Mouse (Mus musculus) forebrain, embryonic 16.5 days (tissue): Measurements from ENCODE around the gene Mms19. TPM values are rescaled to one million over a fixed set of nuclear protein-coding genes. Genes with fewer than 3 reads are reported as not detected.

Source experiments
- ATAC-seq: fragments of 200-750 bp; cut with Nextera tagmentation; 2 replicates; pipeline ENCODE4 v1.8.0; 2017; ENCODE audit warnings: mild to moderate bottlenecking, moderate library complexity
- H3K27ac ChIP-seq: fragments of 300-500 bp; sonication (generic); 2 replicates; pipeline ENCODE4 v1.5.1; 2014; ENCODE audit warnings: low read length, control low read depth
- H3K27me3 ChIP-seq: fragments of 300-500 bp; sonication (generic); replicated peaks from 2 replicates; pipeline ENCODE4 v1.6.1; 2014; ENCODE audit warnings: low read length; ENCODE audit not compliant: control insufficient read depth, insufficient read depth
- H3K36me3 ChIP-seq: fragments of 300-500 bp; sonication (generic); 2 replicates; pipeline ENCODE4 v1.6.1; 2014; ENCODE audit not compliant: control insufficient read depth, insufficient read depth
- H3K4me1 ChIP-seq: fragments of 300-500 bp; sonication (generic); replicated peaks from 2 replicates; pipeline ENCODE4 v1.6.1; 2014; ENCODE audit warnings: low read length; ENCODE audit not compliant: control insufficient read depth, insufficient read depth
- H3K4me2 ChIP-seq: fragments of 300-500 bp; sonication (generic); 2 replicates; pipeline ENCODE4 v1.6.1; 2014; ENCODE audit warnings: mild to moderate bottlenecking, low read length, control low read depth
- H3K4me3 ChIP-seq: fragments of 300-500 bp; sonication (generic); replicated peaks from 2 replicates; pipeline ENCODE4 v1.5.1; 2014; ENCODE audit warnings: mild to moderate bottlenecking, low read length, control low read depth
- H3K9ac ChIP-seq: fragments of 300-500 bp; sonication (generic); replicated peaks from 2 replicates; pipeline ENCODE4 v1.6.1; 2014; ENCODE audit warnings: low read depth, low read length, control low read depth
- H3K9me3 ChIP-seq: fragments of 300-500 bp; sonication (generic); 2 replicates; pipeline ENCODE4 v1.6.1; 2016; ENCODE audit warnings: low read length; ENCODE audit not compliant: control insufficient read depth
- WGBS: fragments of 180-500 bp; shearing (Covaris S2); extraction: QIAGEN DNeasy Blood & Tissue Kit; methylation state at CpG from one replicate; pipeline ENCODE4 v1.1.7; 2014; 5-methylcytosine and 5-hydroxymethylcytosine counted together
- polyA plus RNA-seq: library from polyadenylated mRNA; unstranded; fragments of >200 nt; fragmentation: Nextera tagmentation; extraction: Ambion mirVana; gene quantifications from 2 replicates; pipeline ENCODE4 v1.2.1, GENCODE M21; 2015

Gene Mms19
- polyA plus RNA-seq, 1 experiment from 2014 or later, result 39.4 TPM

GRCm38 (mm10) chr19:42001253-42001980 lies 20.5 kb upstream of the Mms19 start:
- no peak for ATAC-seq
- Histone ChIP-seq H3K27ac (no peak overlapping the region), H3K9ac (no peak overlapping the region), H3K36me3 (no peaks in the 10 kb centered on the region), H3K27me3 (no peaks in the 10 kb centered on the region), H3K4me2 (no peak overlapping the region), H3K4me1 (no peaks in the 10 kb centered on the region), H3K4me3 (no peak overlapping the region), H3K9me3 (no peaks in the 10 kb centered on the region)
- 90% methylated on average over 12 of the region's 12 CpGs for WGBS

DNA sequence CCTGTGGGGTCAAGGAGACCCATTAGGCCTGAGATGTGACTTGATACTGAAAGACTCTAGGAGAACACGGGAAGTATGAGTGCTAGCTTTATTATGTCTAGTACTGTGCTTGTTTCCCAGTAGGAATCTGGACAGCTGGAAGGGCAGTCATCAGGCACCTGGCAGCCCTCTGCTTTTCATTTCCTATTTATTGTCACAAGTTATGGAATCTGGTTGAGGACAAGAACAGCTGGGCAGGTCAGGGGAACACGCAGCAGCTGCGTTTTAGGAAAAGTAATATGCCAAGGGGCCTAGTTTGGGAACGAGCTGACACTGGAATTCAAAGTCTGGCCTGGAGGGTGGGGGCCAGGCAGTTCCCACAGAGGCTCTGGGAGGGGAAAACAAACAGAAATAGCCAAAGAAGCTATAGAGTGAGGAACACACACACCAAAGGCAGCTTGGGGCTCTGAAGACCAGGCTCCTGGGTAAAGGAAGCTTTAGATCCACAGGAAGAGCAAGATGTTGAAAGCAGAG lies 19.5 kb upstream of the Mms19 start:
- 76% methylated on average over 4 of the region's 4 CpGs for WGBS
- no peak for ATAC-seq

DNA sequence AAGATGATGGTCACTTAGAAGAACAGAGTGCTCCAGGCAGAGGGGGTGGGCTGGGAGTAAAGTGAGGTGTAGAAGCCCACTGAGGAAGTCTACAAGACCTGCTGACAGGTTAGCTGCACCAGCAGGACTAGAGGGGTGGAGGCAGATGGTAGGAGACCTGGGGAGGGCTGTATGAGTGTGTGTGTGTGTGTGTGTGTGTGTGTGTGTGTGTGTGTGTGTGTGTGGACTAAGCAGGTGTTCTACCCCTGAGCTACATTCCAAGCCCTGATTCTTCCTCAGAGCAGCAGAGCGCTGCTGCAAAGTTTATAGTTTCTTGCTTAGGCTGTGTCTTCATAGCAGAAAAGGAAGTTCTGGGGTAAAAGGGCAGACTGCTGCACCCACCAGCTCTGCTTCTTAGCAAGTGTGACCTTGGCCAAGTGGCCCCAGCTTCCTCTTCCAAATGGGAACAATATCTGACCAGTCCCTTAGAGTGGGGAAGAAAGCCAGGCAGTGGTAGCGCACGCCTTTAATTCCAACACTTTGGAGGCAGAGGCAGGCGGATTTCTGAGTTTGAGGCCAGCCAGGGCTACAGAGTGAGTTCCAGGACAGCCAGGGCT lies 18.8 kb upstream of the Mms19 start:
- Histone ChIP-seq H3K4me1 (no peaks in the 10 kb centered on the region), H3K9ac (no peak overlapping the region), H3K4me2 (no peak overlapping the region), H3K27ac (no peak overlapping the region), H3K36me3 (no peaks in the 10 kb centered on the region), H3K27me3 (no peaks in the 10 kb centered on the region), H3K9me3 (no peaks in the 10 kb centered on the region), H3K4me3 (no peak overlapping the region)
- no peak for ATAC-seq
- 89% methylated on average over 4 of the region's 4 CpGs for WGBS

More for the DNA sequence above, 19.5 kb upstream of the Mms19 start:
- H3K27me3 ChIP-seq, result no peaks in the 10 kb centered on the region
- no peak overlapping the region for H3K27ac ChIP-seq
- no peaks in the 10 kb centered on the region for H3K4me1 ChIP-seq
- no peaks in the 10 kb centered on the region for H3K36me3 ChIP-seq
- no peak overlapping the region for H3K4me2 ChIP-seq
- H3K9me3 ChIP-seq, result no peaks in the 10 kb centered on the region
- H3K4me3 ChIP-seq, result no peak overlapping the region
- H3K9ac ChIP-seq, result no peak overlapping the region

DNA sequence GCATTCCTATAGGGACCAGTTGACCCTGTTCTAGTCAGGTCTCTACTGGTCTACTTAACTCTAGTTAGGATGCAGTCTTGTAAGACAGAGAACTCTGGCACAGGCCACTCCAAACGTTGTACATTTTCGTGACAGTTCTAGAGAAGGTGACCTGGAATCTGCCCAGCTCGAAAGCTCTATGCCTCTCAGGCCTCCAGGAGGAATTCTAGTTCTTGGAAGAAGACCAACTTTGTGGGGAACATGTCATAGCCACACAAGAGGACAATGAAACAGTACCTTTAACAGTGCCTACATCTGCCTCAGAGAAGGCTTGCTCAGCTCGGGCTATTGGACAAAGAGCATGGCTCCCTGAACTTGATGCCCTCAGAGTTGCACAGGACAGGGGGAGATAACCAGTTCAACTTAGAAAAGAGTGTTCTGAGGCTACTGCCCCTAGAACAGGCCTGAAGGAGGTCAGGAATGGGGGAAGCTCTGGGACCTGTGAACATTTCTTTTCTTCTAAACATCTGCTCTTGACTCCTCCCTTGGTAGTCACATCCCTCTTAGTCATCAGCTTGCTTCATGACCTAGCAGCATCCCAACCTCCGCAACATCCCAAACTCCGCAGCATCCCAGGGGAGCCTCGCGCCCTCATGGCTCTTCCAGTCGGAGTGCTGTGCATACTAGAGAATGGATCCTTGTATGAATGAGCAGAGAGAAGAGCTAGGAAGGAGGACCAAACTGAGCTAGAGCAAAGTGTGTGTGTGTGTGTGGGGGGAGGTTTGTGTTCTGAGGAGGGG lies 18.0 kb upstream of the Mms19 start:
- no peak overlapping the region for H3K27ac ChIP-seq
- H3K4me1 ChIP-seq, result no peaks in the 10 kb centered on the region; the same call in 1 of the 2 replicates
- H3K9me3 ChIP-seq, result no peaks in the 10 kb centered on the region
- no peak overlapping the region for H3K9ac ChIP-seq
- H3K4me3 ChIP-seq, result no peak overlapping the region
- WGBS, result 88% methylated on average over 9 of the region's 9 CpGs
- no peak overlapping the region for H3K4me2 ChIP-seq
- no peaks in the 10 kb centered on the region for H3K27me3 ChIP-seq
- H3K36me3 ChIP-seq, result no peaks in the 10 kb centered on the region
- ATAC-seq, result no peak

DNA sequence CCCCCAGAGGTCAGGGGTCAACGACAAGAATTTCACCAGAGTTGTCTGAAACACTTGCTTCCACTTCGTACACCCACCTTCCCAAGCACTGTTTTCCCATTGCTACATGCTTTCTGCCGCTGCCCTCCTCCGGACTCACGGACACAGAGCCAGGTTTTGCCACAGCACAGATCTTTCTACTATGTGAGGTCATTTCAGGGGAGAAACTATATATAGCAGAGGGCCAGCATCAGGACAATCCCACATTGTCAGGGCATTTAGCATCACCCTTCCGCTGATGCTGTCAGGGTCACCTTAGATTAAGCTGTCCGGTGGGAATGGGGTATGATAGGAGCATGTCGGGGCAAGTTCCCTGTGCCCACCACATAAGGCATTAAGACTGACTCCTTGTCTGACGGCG lies 16.1 kb upstream of the Mms19 start:
- Histone ChIP-seq H3K9me3 (no peaks in the 10 kb centered on the region), H3K9ac (no peak overlapping the region), H3K27me3 (no peaks in the 10 kb centered on the region), H3K36me3 (no peaks in the 10 kb centered on the region), H3K27ac (no peak overlapping the region), H3K4me3 (no peak overlapping the region), H3K4me2 (no peak overlapping the region), H3K4me1 (peaks cover 12% of the 10 kb centered on the region; the same call in 1 of the 2 replicates)
- WGBS, result 93% methylated on average over 10 of the region's 10 CpGs
- no peak for ATAC-seq

GRCm38 (mm10) chr19:41995483-41995882 lies 14.5 kb upstream of the Mms19 start:
- 46% methylated on average over 1 of the region's 1 CpGs for WGBS
- Histone ChIP-seq H3K9ac (no peak overlapping the region), H3K27me3 (no peaks in the 10 kb centered on the region), H3K4me1 (peaks cover 16% of the 10 kb centered on the region; the same call in 1 of the 2 replicates), H3K9me3 (no peaks in the 10 kb centered on the region), H3K4me3 (no peak overlapping the region), H3K36me3 (no peaks in the 10 kb centered on the region), H3K4me2 (no peak overlapping the region), H3K27ac (no peak overlapping the region)
- ATAC-seq, result no peak

DNA sequence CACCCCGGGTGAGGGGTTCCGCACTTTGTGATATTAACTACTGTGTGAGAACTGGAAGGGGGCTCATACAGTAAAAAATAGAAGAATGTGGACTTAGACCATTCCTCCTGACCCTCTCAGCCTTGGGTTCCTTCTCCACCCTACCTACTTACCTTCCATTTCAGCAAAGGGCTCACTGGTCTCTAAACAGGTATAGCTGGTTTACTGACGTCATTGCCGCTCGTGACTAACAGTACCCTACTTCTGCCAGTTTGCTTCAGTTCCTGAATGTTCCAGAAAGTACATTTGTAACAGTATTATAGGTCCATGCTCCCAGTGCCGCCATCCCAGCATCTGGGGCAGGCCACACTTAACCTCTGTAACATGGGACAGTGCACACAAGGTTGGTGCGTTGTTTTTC lies 13.1 kb upstream of the Mms19 start:
- H3K4me2 ChIP-seq, result no peak overlapping the region
- H3K4me1 ChIP-seq, result peaks cover 16% of the 10 kb centered on the region; the same call in 1 of the 2 replicates
- no peak for ATAC-seq
- H3K27me3 ChIP-seq, result no peaks in the 10 kb centered on the region
- no peaks in the 10 kb centered on the region for H3K36me3 ChIP-seq
- H3K4me3 ChIP-seq, result no peak overlapping the region
- no peak overlapping the region for H3K9ac ChIP-seq
- H3K9me3 ChIP-seq, result no peaks in the 10 kb centered on the region
- 94% methylated on average over 7 of the region's 7 CpGs for WGBS
- no peak overlapping the region for H3K27ac ChIP-seq

GRCm38 (mm10) chr19:41993484-41993883 lies 12.5 kb upstream of the Mms19 start:
- Histone ChIP-seq H3K4me1 (peaks cover 16% of the 10 kb centered on the region; the same call in 1 of the 2 replicates), H3K4me2 (no peak overlapping the region), H3K27me3 (no peaks in the 10 kb centered on the region), H3K9me3 (no peaks in the 10 kb centered on the region), H3K4me3 (no peak overlapping the region), H3K9ac (no peak overlapping the region), H3K36me3 (no peaks in the 10 kb centered on the region), H3K27ac (no peak overlapping the region)
- WGBS, result 37% methylated on average over 6 of the region's 6 CpGs
- no peak for ATAC-seq

DNA sequence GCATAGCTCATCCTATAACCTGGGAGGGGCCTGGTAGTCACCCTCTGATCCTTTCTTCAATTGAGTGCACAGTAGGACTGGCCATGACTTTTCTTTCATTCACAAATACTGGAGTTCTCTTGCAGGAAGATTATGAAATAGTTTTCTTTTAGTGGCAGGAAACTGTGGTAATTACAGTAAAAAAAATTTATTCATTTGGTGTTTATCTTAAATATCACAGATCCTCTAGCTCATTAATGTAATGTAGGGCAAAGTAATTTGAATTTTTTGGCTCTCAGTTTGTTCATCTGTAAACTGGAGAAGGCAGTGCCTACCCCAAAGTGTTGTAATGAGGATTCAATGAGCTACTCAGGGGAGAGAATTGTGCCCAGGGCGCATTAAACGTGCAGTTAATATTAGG lies 12.0 kb upstream of the Mms19 start:
- H3K4me1 ChIP-seq, result peaks cover 16% of the 10 kb centered on the region; the same call in 1 of the 2 replicates

More for the DNA sequence above, 12.0 kb upstream of the Mms19 start:
- Histone ChIP-seq H3K27ac (no peak overlapping the region), H3K9me3 (no peaks in the 10 kb centered on the region), H3K4me3 (no peak overlapping the region), H3K9ac (no peak overlapping the region), H3K27me3 (no peaks in the 10 kb centered on the region), H3K4me2 (no peak overlapping the region), H3K36me3 (no peaks in the 10 kb centered on the region)
- ATAC-seq, result no peak
- 59% methylated on average over 2 of the region's 2 CpGs for WGBS
